Mouse (Mus musculus): Measurements from ENCODE around the gene Mlst8. TPM values are rescaled to one million over a fixed set of nuclear protein-coding genes. Genes with fewer than 3 reads are reported as not detected.
"Not testable (repeated sequence)": the region's sequence is repeated elsewhere in the genome, so short reads cannot be mapped to it uniquely, and the experiment has no call there.

The Mlst8 gene
- polyA plus RNA-seq, 1 experiment = 44.0 TPM

DNA sequence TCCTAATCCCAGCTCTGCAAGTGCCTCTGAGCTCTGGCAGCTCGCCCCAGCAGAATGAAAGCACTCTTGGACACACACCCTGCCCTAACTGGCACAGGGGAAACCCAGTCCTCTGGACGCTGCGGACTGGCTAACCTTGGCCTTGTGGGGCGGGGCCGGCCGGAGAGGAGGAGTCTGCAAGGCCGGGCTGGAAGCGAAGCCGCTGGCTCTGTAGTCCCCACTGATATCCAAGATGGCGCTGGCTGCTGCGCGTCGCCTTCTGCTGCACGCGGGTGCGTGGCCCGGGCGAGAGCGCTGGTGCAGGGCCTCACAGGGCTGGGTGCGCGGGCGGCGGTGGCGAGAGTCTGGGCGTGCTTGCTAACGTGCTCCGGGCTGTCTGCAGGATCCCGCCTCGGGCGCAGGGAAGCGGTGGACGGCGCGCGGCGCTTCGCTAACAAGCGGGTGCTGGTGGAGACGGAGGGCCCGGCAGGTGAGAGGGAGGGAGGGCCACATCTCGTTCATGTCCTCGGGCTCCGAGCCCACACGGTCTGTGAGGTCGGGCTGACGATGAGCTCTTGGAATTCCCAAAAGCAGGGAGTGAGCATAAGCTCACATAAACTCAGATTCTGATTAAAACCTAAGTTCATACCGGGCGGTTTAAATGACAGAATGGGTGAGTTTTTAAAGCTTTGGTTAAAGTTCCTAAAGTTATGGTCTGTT lies 52.3 kb downstream of the Mlst8 start, which contains the start of gene Eci1:
Eci1 (plus strand) TSS at position 171 of the 699 bp plus-strand sequence.
- no peak for DNase-seq (ENCODE audit: low read depth)

DNA sequence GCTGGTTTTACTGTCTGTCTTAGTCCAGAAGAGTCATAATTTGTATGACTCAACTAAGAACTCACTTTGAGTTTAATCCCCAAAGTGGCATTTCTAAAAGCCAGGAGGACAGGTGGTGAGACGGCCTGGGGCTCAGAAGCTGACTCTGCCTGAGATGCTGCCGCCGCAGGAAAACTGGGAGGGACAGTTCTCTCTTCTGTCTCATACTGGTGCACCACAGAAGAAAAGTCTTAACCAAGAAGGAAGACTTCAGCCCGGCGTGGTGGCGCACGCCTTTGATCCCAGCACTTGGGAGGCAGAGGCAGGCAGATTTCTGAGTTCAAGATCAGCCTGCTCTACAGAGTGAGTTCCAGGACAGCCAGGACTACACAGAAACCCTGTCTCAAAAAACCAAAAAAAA lies 53.0 kb downstream of the Mlst8 start:
- DNase-seq (ENCODE audit: low read depth) = no peak

DNA sequence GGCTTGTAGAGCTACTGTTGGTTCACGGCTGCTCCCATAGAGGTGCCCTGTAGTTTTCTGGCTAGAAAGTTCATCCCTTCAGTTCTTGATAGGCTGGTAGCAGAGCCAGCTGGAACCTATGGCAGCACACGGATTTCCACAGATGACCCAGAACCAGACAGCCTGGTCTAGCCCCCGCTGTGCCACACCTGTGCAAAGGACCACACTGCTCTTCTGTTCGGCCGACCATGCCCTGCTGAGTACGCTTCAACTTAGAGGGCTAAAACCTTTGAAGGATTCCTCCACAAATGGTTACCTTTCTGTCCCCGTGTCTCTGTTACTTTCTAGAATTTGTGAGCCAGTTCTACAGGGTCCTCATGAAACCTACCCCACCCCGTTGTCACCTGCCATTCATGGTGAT lies 53.6 kb downstream of the Mlst8 start:
- DNase-seq (ENCODE audit: low read depth) = not testable (repeated sequence)

DNA sequence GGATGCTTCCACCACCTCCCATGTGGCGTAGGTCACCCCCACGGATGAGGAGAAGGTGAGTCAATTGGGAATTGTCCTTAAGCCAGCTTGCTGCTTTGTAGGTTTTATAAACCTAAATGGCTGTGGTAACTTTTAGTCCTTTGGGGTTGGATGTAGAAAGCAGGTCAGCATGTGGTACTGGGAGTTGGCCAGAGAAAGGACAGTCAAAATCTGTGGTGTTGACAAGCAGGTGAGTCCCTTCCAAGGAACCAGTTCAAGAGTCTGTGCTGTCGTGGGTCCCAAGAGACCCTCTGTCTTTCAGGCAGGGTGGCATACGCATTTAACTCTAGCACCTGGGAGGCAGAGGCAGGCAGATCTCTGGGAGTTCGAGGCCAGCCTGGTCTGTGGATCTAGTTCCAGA lies 54.4 kb downstream of the Mlst8 start:
- no peak for DNase-seq (ENCODE audit: low read depth)

Other genes with a start within 250 kb of the Mlst8 start
- 2.4 and 2.5 TPM in 2 replicates for gene Ccnf, start 227.6 kb downstream of the Mlst8 start, polyA plus RNA-seq (2012; rRNA removed)
- 0.06 and 0.09 TPM in 2 replicates for gene Abca17, start 128.0 kb downstream of the Mlst8 start, polyA plus RNA-seq (2012; rRNA removed)
- gene Abca3, start 127.1 kb downstream of the Mlst8 start, polyA plus RNA-seq (2012; rRNA removed) = 78.6 and 87.5 TPM in 2 replicates
- gene Rnps1, start 64.5 kb downstream of the Mlst8 start, polyA plus RNA-seq (2012; rRNA removed) = 96.6 and 102 TPM in 2 replicates
- 119 and 137 TPM in 2 replicates for gene Eci1, start 52.4 kb downstream of the Mlst8 start, polyA plus RNA-seq (2012; rRNA removed)
- gene Dnase1l2, start 36.0 kb downstream of the Mlst8 start, polyA plus RNA-seq (2012; rRNA removed) = 82.9 and 106 TPM in 2 replicates
- 89.7 and 102 TPM in 2 replicates for gene E4f1, start 8.8 kb downstream of the Mlst8 start, polyA plus RNA-seq (2012; rRNA removed)
- gene Pgp, start 8.7 kb downstream of the Mlst8 start, polyA plus RNA-seq (2012; rRNA removed) = 100 and 123 TPM in 2 replicates
- gene Bricd5, start 5.2 kb downstream of the Mlst8 start, polyA plus RNA-seq (2012; rRNA removed) = 4.7 and 5.4 TPM in 2 replicates
- 1.7 and 2.1 TPM in 2 replicates for gene Caskin1, start 9.5 kb upstream of the Mlst8 start, polyA plus RNA-seq (2012; rRNA removed)
- 169 and 195 TPM in 2 replicates for gene Traf7, start 48.9 kb upstream of the Mlst8 start, polyA plus RNA-seq (2012; rRNA removed)
- gene Rab26, start 55.1 kb upstream of the Mlst8 start, polyA plus RNA-seq (2012; rRNA removed) = 48.5 and 59.7 TPM in 2 replicates
- gene Pkd1, start 70.8 kb upstream of the Mlst8 start, polyA plus RNA-seq (2012; rRNA removed) = 70.0 and 75.7 TPM in 2 replicates
- gene Tsc2, start 153.6 kb upstream of the Mlst8 start, polyA plus RNA-seq (2012; rRNA removed) = 133 and 141 TPM in 2 replicates
- gene Nthl1, start 153.6 kb upstream of the Mlst8 start, polyA plus RNA-seq (2012; rRNA removed) = 15.2 and 16.4 TPM in 2 replicates
- gene Slc9a3r2, start 171.2 kb upstream of the Mlst8 start, polyA plus RNA-seq (2012; rRNA removed) = 61.6 and 83.0 TPM in 2 replicates
- gene Npw, start 179.4 kb upstream of the Mlst8 start, polyA plus RNA-seq (2012; rRNA removed) = not detected in 2 replicates
- 51.3 and 56.6 TPM in 2 replicates for gene Zfp598, start 190.6 kb upstream of the Mlst8 start, polyA plus RNA-seq (2012; rRNA removed)
- 0.18 and 0.23 TPM in 2 replicates for gene Syngr3, start 210.9 kb upstream of the Mlst8 start, polyA plus RNA-seq (2012; rRNA removed)
- 25.6 and 27.6 TPM in 2 replicates for gene Gfer, start 217.1 kb upstream of the Mlst8 start, polyA plus RNA-seq (2012; rRNA removed)
- gene Noxo1, start 217.2 kb upstream of the Mlst8 start, polyA plus RNA-seq (2012; rRNA removed) = 6.2 and 7.1 TPM in 2 replicates
- gene Tbl3, start 228.6 kb upstream of the Mlst8 start, polyA plus RNA-seq (2012; rRNA removed) = 44.4 and 61.9 TPM in 2 replicates
- 2.3 and 3.4 TPM in 2 replicates for gene Rnf151, start 239.0 kb upstream of the Mlst8 start, polyA plus RNA-seq (2012; rRNA removed)
- 2,300 and 2,553 TPM in 2 replicates for gene Rps2, start 239.0 kb upstream of the Mlst8 start, polyA plus RNA-seq (2012; rRNA removed)
- 370 and 426 TPM in 2 replicates for gene Ndufb10, start 245.4 kb upstream of the Mlst8 start, polyA plus RNA-seq (2012; rRNA removed)
- gene Rpl3l, start 248.7 kb upstream of the Mlst8 start, polyA plus RNA-seq (2012; rRNA removed) = 31.1 and 36.7 TPM in 2 replicates

All from gonadal fat pad, adult 2 months (tissue).